Mouse (Mus musculus) liver, embryonic 14 days (tissue): Measurements from ENCODE around the gene Kdm1a. TPM values are rescaled to one million over a fixed set of nuclear protein-coding genes. Genes with fewer than 3 reads are reported as not detected.

ENCODE experiments used
- polyA plus RNA-seq: library from polyadenylated mRNA; depleted of rRNA; stranded (reverse); fragments of >200 nt; gene quantifications from 2 replicates; pipeline ENCODE4 v1.2.3, GENCODE M21; 2012; rRNA removed

The Kdm1a gene
- 17.7 and 19.2 TPM in 2 replicates for polyA plus RNA-seq

DNA sequence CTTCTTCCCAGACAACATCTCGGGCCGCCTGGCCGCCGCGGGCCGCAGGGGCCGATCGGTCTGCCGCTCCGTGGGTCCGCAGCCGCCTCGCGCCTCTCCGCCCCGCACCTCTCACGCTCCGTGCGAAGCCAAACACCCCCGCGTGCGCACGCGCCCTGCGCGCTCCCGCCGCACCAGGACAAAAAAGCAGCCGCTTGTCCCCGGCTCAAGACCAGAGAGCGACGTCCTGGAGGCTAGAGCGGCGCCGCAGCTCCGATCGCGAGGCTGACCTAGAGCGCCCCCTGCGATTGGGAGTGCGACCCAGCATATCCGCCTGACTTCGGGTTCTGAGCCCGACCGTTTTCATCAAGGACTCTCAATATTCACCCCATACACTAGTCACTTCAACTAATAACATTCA, at the start of gene Kdm1a:
Gene Kdm1a, minus strand, starts transcription at position 156 of the 400 bp plus-strand sequence.

GRCm38 (mm10) chr4:136622388-136622787, 19.9 kb upstream of the Kdm1a start, which contains the start of gene Lactbl1:
Gene Lactbl1 (plus strand): TSS chr4:136622621.

GRCm38 (mm10) chr4:136610387-136610856, 7.9 kb upstream of the Kdm1a start, which contains the start of gene Tex46:
Gene Tex46 (plus strand): TSS chr4:136610437.

Other genes with a start within 250 kb of the Kdm1a start
- gene Htr1d, start 179.2 kb downstream of the Kdm1a start, polyA plus RNA-seq: 0.01 TPM in 1 of 2 replicates, not detected in the other
- 0.08 TPM in 2 replicates for gene 6030445D17Rik, start 140.5 kb downstream of the Kdm1a start, polyA plus RNA-seq
- gene Luzp1, start 133.0 kb downstream of the Kdm1a start, polyA plus RNA-seq: 1.8 and 2.2 TPM in 2 replicates
- not detected in 2 replicates for gene Tex46, start 7.7 kb upstream of the Kdm1a start, polyA plus RNA-seq
- 0.02 TPM in 1 of 2 replicates, not detected in the other for gene Lactbl1, start 19.9 kb upstream of the Kdm1a start, polyA plus RNA-seq
- 0.53 and 0.64 TPM in 2 replicates for gene Ephb2, start 233.3 kb upstream of the Kdm1a start, polyA plus RNA-seq